Mouse (Mus musculus): ENCODE measurements around the gene Slc17a7. TPM values are rescaled to one million over a fixed set of nuclear protein-coding genes. Genes with fewer than 3 reads are reported as not detected.

The Slc17a7 gene
- polyA plus RNA-seq, 1 experiment, result 0.02 TPM

DNA sequence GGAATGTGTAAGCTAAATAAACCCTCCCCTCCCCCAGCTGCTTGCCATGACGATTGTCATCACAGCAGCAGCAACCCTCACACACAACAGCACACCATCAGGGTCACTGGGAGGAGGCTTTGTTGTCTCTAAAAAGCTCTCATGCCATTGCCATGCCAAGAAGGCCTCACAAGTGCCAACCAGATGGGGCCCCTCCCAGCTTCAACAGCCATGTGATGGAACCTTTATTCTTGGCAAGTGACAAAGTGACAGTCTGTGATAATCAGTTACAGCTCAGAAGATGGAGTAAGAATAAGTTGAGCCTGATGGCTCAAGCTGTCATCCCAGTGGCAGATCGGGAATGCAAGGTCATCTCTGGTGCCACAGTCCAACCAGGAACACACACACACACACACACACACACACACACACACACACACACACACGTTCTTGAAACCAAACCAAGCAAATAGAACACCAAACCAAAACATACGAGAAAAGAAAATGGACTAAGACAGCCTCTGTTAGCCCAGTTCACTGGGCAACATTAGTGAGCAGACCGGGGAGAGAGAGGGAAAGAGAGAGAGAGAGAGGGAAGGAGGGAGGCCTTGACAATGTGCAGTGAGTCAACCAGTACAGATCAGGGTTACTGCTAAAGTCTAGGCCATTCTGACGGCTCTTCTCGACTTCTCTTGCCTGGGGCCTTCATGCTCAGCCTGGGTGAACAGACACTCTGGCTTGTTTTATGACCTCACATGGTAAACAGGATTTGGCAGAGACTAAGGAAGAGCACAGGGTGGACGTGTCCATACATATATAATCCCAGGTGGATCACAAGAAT, 23.6 kb upstream of the Slc17a7 start:
- H3K36me3 ChIP-seq (ENCODE audit: control insufficient read depth), result peaks cover 37% of the 10 kb centered on the region
- H3K4me1 ChIP-seq (ENCODE audit: control insufficient read depth), result peaks cover 45% of the 10 kb centered on the region
- H3K9me3 ChIP-seq (ENCODE audit: control insufficient read depth, low read length), result no peaks in the 10 kb centered on the region
- no peaks in the 10 kb centered on the region for H3K27me3 ChIP-seq (ENCODE audit: control insufficient read depth)
- TF ChIP-seq TAL1 (IDR thresholded peaks at IDR 0.05; ENCODE audit: low read length) (no peak), GATA1 (IDR thresholded peaks at IDR 0.05; ENCODE audit: low read length) (no peak)
- no peak overlapping the region for H3K4me3 ChIP-seq (replicated peaks)

- no peaks in the 10 kb centered on the region for H3K27me3 ChIP-seq (ENCODE audit: control insufficient read depth)
- no peaks in the 10 kb centered on the region for H3K9me3 ChIP-seq (ENCODE audit: control insufficient read depth, low read length)
- H3K4me1 ChIP-seq (ENCODE audit: control insufficient read depth), result peaks cover 33% of the 10 kb centered on the region
- H3K36me3 ChIP-seq (ENCODE audit: control insufficient read depth), result peaks cover 48% of the 10 kb centered on the region
- TF ChIP-seq TAL1 (IDR thresholded peaks at IDR 0.05; ENCODE audit: low read length) (no peak), GATA1 (IDR thresholded peaks at IDR 0.05; ENCODE audit: low read length) (no peak)
- H3K4me3 ChIP-seq (replicated peaks), result no peak overlapping the region
These were observed 22.4 kb upstream of the Slc17a7 start for GRCm38 (mm10) chr7:45141319-45141718.

DNA sequence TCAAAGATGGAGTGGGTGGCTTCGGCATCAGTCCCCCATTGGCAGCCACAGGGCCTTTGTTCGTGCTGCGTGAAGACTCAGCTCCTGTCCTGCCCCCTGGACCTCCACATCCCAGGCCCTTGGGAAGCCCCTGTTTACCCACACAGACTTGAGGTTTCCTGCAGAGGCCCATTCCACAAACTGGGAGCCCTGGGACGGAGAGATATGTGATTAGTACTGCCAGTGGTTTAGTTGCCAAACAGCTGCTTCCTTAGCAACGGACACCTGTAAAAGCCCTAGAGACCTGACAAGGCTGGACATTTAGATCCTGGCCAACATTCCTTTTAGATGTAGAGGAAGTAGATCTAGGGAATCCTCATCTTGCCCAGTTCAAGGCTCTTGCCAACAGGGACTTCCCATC, 21.8 kb upstream of the Slc17a7 start:
- no peaks in the 10 kb centered on the region for H3K27me3 ChIP-seq (ENCODE audit: control insufficient read depth)
- TF ChIP-seq TAL1 (IDR thresholded peaks at IDR 0.05; ENCODE audit: low read length) (no peak), GATA1 (IDR thresholded peaks at IDR 0.05; ENCODE audit: low read length) (no peak)
- peaks cover 27% of the 10 kb centered on the region for H3K4me1 ChIP-seq (ENCODE audit: control insufficient read depth)
- H3K9me3 ChIP-seq (ENCODE audit: control insufficient read depth, low read length), result no peaks in the 10 kb centered on the region
- H3K4me3 ChIP-seq (replicated peaks), result no peak overlapping the region
- H3K36me3 ChIP-seq (ENCODE audit: control insufficient read depth), result peaks cover 54% of the 10 kb centered on the region

DNA sequence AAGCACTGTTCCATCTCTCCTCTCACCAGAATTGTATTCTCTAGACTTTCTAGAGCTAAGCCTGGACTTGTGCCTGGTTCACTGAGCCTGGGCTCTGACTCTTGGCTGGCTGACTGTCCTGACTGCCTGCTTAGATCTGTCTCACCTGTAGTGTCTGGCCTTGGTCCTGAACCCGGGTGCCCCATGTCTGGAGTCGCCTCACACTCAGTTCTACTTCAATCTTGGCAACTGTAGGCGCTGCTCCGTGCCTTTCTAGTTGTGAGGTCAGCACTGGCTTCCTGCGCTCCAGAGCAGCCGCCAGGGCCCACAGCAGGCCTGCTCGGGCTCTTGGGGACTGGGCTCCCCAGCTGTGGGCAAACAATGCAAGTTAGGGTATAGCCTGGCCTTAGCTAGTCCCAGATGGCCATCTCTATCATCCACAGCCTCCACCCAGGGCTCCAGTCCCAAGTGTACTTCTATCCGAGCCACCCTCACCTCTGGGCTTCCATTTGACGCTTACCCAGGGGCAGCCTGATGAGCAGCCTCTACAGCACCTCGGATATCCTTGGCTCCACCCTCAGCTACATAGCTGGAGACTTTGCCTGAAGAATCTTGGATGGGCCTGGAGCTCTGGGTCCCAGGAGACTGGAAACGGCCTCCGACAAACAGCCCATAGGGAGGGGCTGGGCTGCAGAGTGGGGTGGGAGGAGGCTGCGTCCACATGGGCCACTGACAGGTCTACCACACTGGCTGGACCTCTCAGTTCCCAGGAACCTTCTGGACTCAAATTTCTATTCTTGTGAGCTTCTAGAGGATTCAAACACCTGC, 19.2 kb upstream of the Slc17a7 start:
- TF ChIP-seq GATA1 (IDR thresholded peaks at IDR 0.05; ENCODE audit: low read length) (no peak), TAL1 (IDR thresholded peaks at IDR 0.05; ENCODE audit: low read length) (no peak)
- peaks cover 72% of the 10 kb centered on the region for H3K36me3 ChIP-seq (ENCODE audit: control insufficient read depth)
- no peaks in the 10 kb centered on the region for H3K9me3 ChIP-seq (ENCODE audit: control insufficient read depth, low read length)
- H3K4me1 ChIP-seq (ENCODE audit: control insufficient read depth), result peaks cover 3% of the 10 kb centered on the region
- no peaks in the 10 kb centered on the region for H3K27me3 ChIP-seq (ENCODE audit: control insufficient read depth)
- no peak overlapping the region for H3K4me3 ChIP-seq (replicated peaks)

DNA sequence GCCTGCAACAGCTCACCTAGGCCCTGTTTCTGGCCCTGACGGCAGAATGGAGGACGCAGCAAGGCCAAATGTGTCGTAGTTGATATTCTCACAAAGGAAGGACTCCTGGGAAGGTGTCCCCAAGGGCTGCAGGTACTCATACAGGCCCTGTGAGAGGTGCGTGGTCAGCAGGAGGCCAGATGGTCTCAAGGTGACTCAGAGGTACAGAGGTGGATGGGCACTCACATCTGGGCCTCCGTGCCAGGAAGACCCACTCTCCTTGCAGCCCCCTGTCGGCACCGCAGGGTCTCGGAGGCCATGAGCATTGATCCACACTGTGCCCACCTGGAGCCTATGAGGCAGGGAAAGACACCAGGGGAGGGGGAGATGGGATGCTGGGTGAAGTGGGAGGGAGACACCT, 18.3 kb upstream of the Slc17a7 start:
- H3K4me3 ChIP-seq (replicated peaks), result no peak overlapping the region
- TF ChIP-seq TAL1 (IDR thresholded peaks at IDR 0.05; ENCODE audit: low read length) (no peak), GATA1 (IDR thresholded peaks at IDR 0.05; ENCODE audit: low read length) (no peak)
- peaks cover 72% of the 10 kb centered on the region for H3K36me3 ChIP-seq (ENCODE audit: control insufficient read depth)
- no peaks in the 10 kb centered on the region for H3K9me3 ChIP-seq (ENCODE audit: control insufficient read depth, low read length)
- peaks cover under 1% of the 10 kb centered on the region for H3K4me1 ChIP-seq (ENCODE audit: control insufficient read depth)
- H3K27me3 ChIP-seq (ENCODE audit: control insufficient read depth), result no peaks in the 10 kb centered on the region

GRCm38 (mm10) chr7:45147267-45147666, 16.5 kb upstream of the Slc17a7 start:
- Histone ChIP-seq H3K4me1 (ENCODE audit: control insufficient read depth) (peaks cover 7% of the 10 kb centered on the region), H3K36me3 (ENCODE audit: control insufficient read depth) (peaks cover 63% of the 10 kb centered on the region), H3K27me3 (ENCODE audit: control insufficient read depth) (no peaks in the 10 kb centered on the region), H3K4me3 (replicated peaks) (no peak overlapping the region), H3K9me3 (ENCODE audit: control insufficient read depth, low read length) (no peaks in the 10 kb centered on the region)
- TF ChIP-seq GATA1 (IDR thresholded peaks at IDR 0.05; ENCODE audit: low read length) (no peak), TAL1 (IDR thresholded peaks at IDR 0.05; ENCODE audit: low read length) (no peak)

DNA sequence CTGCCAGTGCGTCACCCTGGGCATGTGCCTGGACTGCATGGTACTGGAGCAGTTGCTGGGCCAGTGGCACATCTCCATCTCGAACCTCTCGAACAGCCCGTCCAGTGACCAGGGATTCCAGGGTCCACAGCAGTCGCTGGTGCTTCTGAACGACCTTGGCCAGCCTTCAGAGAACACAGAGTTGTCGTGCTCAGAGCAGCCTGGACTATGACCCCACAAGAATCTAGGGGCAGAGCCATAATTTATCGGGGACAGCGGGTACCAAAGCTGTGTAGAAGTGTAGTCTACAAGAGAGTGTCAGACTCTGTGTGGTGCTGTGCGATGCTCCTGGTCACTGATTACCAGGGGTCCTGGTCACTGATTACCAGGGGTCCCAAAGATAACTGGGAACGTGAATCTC, 15.8 kb upstream of the Slc17a7 start:
- Histone ChIP-seq H3K36me3 (ENCODE audit: control insufficient read depth) (peaks cover 57% of the 10 kb centered on the region), H3K9me3 (ENCODE audit: control insufficient read depth, low read length) (no peaks in the 10 kb centered on the region), H3K4me3 (replicated peaks) (no peak overlapping the region), H3K27me3 (ENCODE audit: control insufficient read depth) (no peaks in the 10 kb centered on the region), H3K4me1 (ENCODE audit: control insufficient read depth) (peaks cover 7% of the 10 kb centered on the region)
- TF ChIP-seq GATA1 (IDR thresholded peaks at IDR 0.05; ENCODE audit: low read length), result no peak
- no peak for TF ChIP-seq TAL1 (IDR thresholded peaks at IDR 0.05; ENCODE audit: low read length)

- H3K27me3 ChIP-seq (ENCODE audit: control insufficient read depth), result no peaks in the 10 kb centered on the region
- no peak for TF ChIP-seq TAL1 (IDR thresholded peaks at IDR 0.05; ENCODE audit: low read length)
- no peak for TF ChIP-seq GATA1 (IDR thresholded peaks at IDR 0.05; ENCODE audit: low read length)
- peaks cover 50% of the 10 kb centered on the region for H3K36me3 ChIP-seq (ENCODE audit: control insufficient read depth)
- H3K4me3 ChIP-seq (replicated peaks), result no peak overlapping the region
- no peaks in the 10 kb centered on the region for H3K9me3 ChIP-seq (ENCODE audit: control insufficient read depth, low read length)
- peaks cover 12% of the 10 kb centered on the region for H3K4me1 ChIP-seq (ENCODE audit: control insufficient read depth)
These were observed 15.1 kb upstream of the Slc17a7 start for GRCm38 (mm10) chr7:45148534-45149098.

DNA sequence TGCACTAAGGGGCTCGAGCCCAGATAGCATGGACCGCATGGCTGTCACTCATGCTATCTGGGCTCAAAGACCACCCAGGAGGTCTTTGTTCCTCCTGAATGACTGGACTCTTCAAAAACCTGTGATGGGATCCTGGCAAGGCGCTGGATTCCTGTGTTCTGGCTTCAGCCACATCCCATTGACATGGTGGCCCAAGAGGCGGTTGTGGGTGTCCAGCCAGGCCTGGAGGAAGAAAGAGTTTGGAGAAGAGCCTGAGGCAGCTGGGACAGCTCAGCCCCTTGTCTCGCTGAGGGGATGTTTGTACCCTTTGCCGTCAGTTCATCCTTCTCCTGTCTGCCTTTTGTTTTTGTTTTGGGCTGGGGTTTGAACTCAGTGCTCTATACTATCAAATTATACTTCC, 14.2 kb upstream of the Slc17a7 start:
- Histone ChIP-seq H3K9me3 (ENCODE audit: control insufficient read depth, low read length) (no peaks in the 10 kb centered on the region), H3K4me3 (replicated peaks) (no peak overlapping the region), H3K36me3 (ENCODE audit: control insufficient read depth) (peaks cover 41% of the 10 kb centered on the region), H3K4me1 (ENCODE audit: control insufficient read depth) (peaks cover 15% of the 10 kb centered on the region), H3K27me3 (ENCODE audit: control insufficient read depth) (no peaks in the 10 kb centered on the region)
- no peak for TF ChIP-seq GATA1 (IDR thresholded peaks at IDR 0.05; ENCODE audit: low read length)
- no peak for TF ChIP-seq TAL1 (IDR thresholded peaks at IDR 0.05; ENCODE audit: low read length)
